Mouse (Mus musculus): Measurements from ENCODE around the gene Gde1. TPM values are rescaled to one million over a fixed set of nuclear protein-coding genes. Genes with fewer than 3 reads are reported as not detected.

Gde1 gene
- total and polyA plus RNA-seq, 2 experiments from 2014 or later = 73.2 to 164 TPM

- Histone ChIP-seq H3K9ac (replicated peaks; ENCODE audit: low read depth, low read length) (peak within 1 kb of the TSS; percentile 62), H3K27ac (ENCODE audit: low read depth) (no peak within 1 kb of the TSS), H3K27me3 (ENCODE audit: control insufficient read depth, insufficient read depth, low read length) (no peaks in the 10 kb centered on the region), H3K4me1 (ENCODE audit: control insufficient read depth, insufficient read depth) (0 out of 2 replicates have a peak, but pooled peaks cover 5% of the 10 kb centered on the region), H3K4me3 (ENCODE audit: low read depth, low read length) (peak within 1 kb of the TSS; percentile 78), H3K36me3 (replicated peaks; ENCODE audit: control insufficient read depth, insufficient read depth, low read length) (peaks cover 10% of the 10 kb centered on the region), H3K4me2 (ENCODE audit: low read depth, low read length) (peak within 1 kb of the TSS; percentile 81), H3K9me3 (replicated peaks; ENCODE audit: control insufficient read depth, low read length) (no peaks in the 10 kb centered on the region)
- TF ChIP-seq CTCF (IDR thresholded peaks at IDR 0.05; ENCODE audit: low read depth) (no peak), EP300 (IDR thresholded peaks at IDR 0.05; ENCODE audit: low read depth) (no peak)
- peak; percentile 99 for ATAC-seq (ENCODE audit: insufficient read depth, low read depth)
- DNase-seq (ENCODE audit: low spot score) = peak; percentile 98
- 1% methylated on average over 48 of the region's 48 CpGs for WGBS
These were observed 6.9 kb upstream of the Gde1 start, which contains the start of gene Ccp110 for GRCm38 (mm10) chr7:118712228-118713173. Ccp110 (plus strand) TSS chr7:118712552.

- H3K9ac ChIP-seq (replicated peaks; ENCODE audit: low read depth, low read length) = no peak overlapping the region
- H3K4me2 ChIP-seq (ENCODE audit: low read depth, low read length) = no peak overlapping the region
- H3K4me3 ChIP-seq (ENCODE audit: low read depth, low read length) = no peak overlapping the region
- H3K9me3 ChIP-seq (replicated peaks; ENCODE audit: control insufficient read depth, low read length) = no peaks in the 10 kb centered on the region
- no peak overlapping the region for H3K27ac ChIP-seq (ENCODE audit: low read depth)
- 0 out of 2 replicates have a peak, but pooled peaks cover 6% of the 10 kb centered on the region for H3K36me3 ChIP-seq (replicated peaks; ENCODE audit: control insufficient read depth, insufficient read depth, low read length)
- WGBS = 69% methylated on average over 5 of the region's 5 CpGs
- no peak for ATAC-seq (ENCODE audit: insufficient read depth, low read depth)
- H3K27me3 ChIP-seq (ENCODE audit: control insufficient read depth, insufficient read depth, low read length) = no peaks in the 10 kb centered on the region
- DNase-seq (ENCODE audit: low spot score) = no peak
- H3K4me1 ChIP-seq (ENCODE audit: control insufficient read depth, insufficient read depth) = 0 out of 2 replicates have a peak, but pooled peaks cover 5% of the 10 kb centered on the region
- TF ChIP-seq EP300 (IDR thresholded peaks at IDR 0.05; ENCODE audit: low read depth) (no peak), CTCF (IDR thresholded peaks at IDR 0.05; ENCODE audit: low read depth) (no peak)
These were observed 5.2 kb upstream of the Gde1 start for GRCm38 (mm10) chr7:118710776-118711175.

DNA sequence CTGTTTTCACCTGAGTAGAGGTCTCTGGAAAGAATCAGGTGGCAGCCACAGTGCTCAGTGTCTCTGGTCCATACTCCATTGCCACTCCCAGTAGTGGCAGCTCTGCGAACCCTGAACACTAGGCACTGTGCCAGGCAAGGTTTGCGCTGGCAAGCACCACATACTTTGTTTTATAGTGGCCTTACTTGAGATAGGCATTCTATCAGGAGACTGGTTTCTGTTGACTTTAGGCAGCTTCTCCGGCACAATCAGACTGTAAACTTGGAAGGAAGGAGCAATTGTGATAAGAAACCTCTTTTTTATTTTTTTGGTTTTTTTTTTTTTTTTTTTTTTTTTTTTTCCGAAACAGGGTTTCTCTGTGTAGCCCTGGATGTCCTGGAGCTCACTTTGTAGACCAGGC is 2.4 kb upstream of the Gde1 start:
- ATAC-seq (ENCODE audit: insufficient read depth, low read depth) (no peak), DNase-seq (ENCODE audit: low spot score) (no peak)
- WGBS = 28% methylated on average over 4 of the region's 4 CpGs
- Histone ChIP-seq H3K9me3 (replicated peaks; ENCODE audit: control insufficient read depth, low read length) (no peaks in the 10 kb centered on the region), H3K4me3 (ENCODE audit: low read depth, low read length) (no peak overlapping the region), H3K9ac (replicated peaks; ENCODE audit: low read depth, low read length) (no peak overlapping the region), H3K4me1 (ENCODE audit: control insufficient read depth, insufficient read depth) (peaks cover 17% of the 10 kb centered on the region), H3K27me3 (ENCODE audit: control insufficient read depth, insufficient read depth, low read length) (no peaks in the 10 kb centered on the region), H3K4me2 (ENCODE audit: low read depth, low read length) (no peak overlapping the region), H3K27ac (ENCODE audit: low read depth) (no peak overlapping the region), H3K36me3 (replicated peaks; ENCODE audit: control insufficient read depth, insufficient read depth, low read length) (no peaks in the 10 kb centered on the region)
- TF ChIP-seq EP300 (IDR thresholded peaks at IDR 0.05; ENCODE audit: low read depth) (no peak), CTCF (IDR thresholded peaks at IDR 0.05; ENCODE audit: low read depth) (no peak)

- Histone ChIP-seq H3K9ac (replicated peaks; ENCODE audit: low read depth, low read length) (no peak overlapping the region), H3K27me3 (ENCODE audit: control insufficient read depth, insufficient read depth, low read length) (no peaks in the 10 kb centered on the region), H3K36me3 (replicated peaks; ENCODE audit: control insufficient read depth, insufficient read depth, low read length) (no peaks in the 10 kb centered on the region), H3K27ac (ENCODE audit: low read depth) (no peak overlapping the region), H3K4me1 (ENCODE audit: control insufficient read depth, insufficient read depth) (peaks cover 15% of the 10 kb centered on the region), H3K4me3 (ENCODE audit: low read depth, low read length) (no peak overlapping the region), H3K9me3 (replicated peaks; ENCODE audit: control insufficient read depth, low read length) (no peaks in the 10 kb centered on the region), H3K4me2 (ENCODE audit: low read depth, low read length) (no peak overlapping the region)
- 54% methylated on average over 2 of the region's 2 CpGs for WGBS
- ATAC-seq (ENCODE audit: insufficient read depth, low read depth) (no peak), DNase-seq (ENCODE audit: low spot score) (no peak)
- TF ChIP-seq EP300 (IDR thresholded peaks at IDR 0.05; ENCODE audit: low read depth) = no peak
- TF ChIP-seq CTCF (IDR thresholded peaks at IDR 0.05; ENCODE audit: low read depth) = no peak
These were observed 1.6 kb upstream of the Gde1 start for GRCm38 (mm10) chr7:118707216-118707615.

- H3K4me3 ChIP-seq (ENCODE audit: low read depth, low read length) = no peak overlapping the region
- H3K36me3 ChIP-seq (replicated peaks; ENCODE audit: control insufficient read depth, insufficient read depth, low read length) = no peaks in the 10 kb centered on the region
- no peaks in the 10 kb centered on the region for H3K9me3 ChIP-seq (replicated peaks; ENCODE audit: control insufficient read depth, low read length)
- no peaks in the 10 kb centered on the region for H3K27me3 ChIP-seq (ENCODE audit: control insufficient read depth, insufficient read depth, low read length)
- TF ChIP-seq EP300 (IDR thresholded peaks at IDR 0.05; ENCODE audit: low read depth) (no peak), CTCF (IDR thresholded peaks at IDR 0.05; ENCODE audit: low read depth) (no peak)
- H3K27ac ChIP-seq (ENCODE audit: low read depth) = no peak overlapping the region
- DNase-seq (ENCODE audit: low spot score) (no peak), ATAC-seq (ENCODE audit: insufficient read depth, low read depth) (no peak)
- no peak overlapping the region for H3K4me2 ChIP-seq (ENCODE audit: low read depth, low read length)
- H3K4me1 ChIP-seq (ENCODE audit: control insufficient read depth, insufficient read depth) = peaks cover 15% of the 10 kb centered on the region
- 93% methylated on average over 5 of the region's 5 CpGs for WGBS
- no peak overlapping the region for H3K9ac ChIP-seq (replicated peaks; ENCODE audit: low read depth, low read length)
These were observed 910 bp upstream of the Gde1 start for GRCm38 (mm10) chr7:118706488-118706887.

All from heart, postnatal 0 days (tissue).